Mouse (Mus musculus): Measurements from ENCODE around the gene Med28. TPM values are rescaled to one million over a fixed set of nuclear protein-coding genes. Genes with fewer than 3 reads are reported as not detected.

Gene Med28
- polyA plus RNA-seq, 1 experiment from 2014 or later, result 240 TPM

- H3K9me3 ChIP-seq (ENCODE audit: control insufficient read depth, low read length), result no peaks in the 10 kb centered on the region
- ATAC-seq (ENCODE audit: low read depth), result no peak
- H3K9ac ChIP-seq (ENCODE audit: low read length), result no peak overlapping the region
- 80% methylated on average over 2 of the region's 2 CpGs for WGBS
- H3K4me2 ChIP-seq (ENCODE audit: low read depth, low read length), result no peak overlapping the region
- no peaks in the 10 kb centered on the region for H3K27me3 ChIP-seq (ENCODE audit: control insufficient read depth, insufficient read depth, low read depth, low read length)
- H3K27ac ChIP-seq (ENCODE audit: low read length), result no peak overlapping the region
- H3K4me3 ChIP-seq (ENCODE audit: low read length), result no peak overlapping the region
- H3K4me1 ChIP-seq (replicated peaks; ENCODE audit: control insufficient read depth, insufficient read depth, low read length), result no peaks in the 10 kb centered on the region; the same call in none of the 2 replicates
- no peaks in the 10 kb centered on the region for H3K36me3 ChIP-seq (ENCODE audit: control insufficient read depth, insufficient read depth, low read length)
These were observed 38.9 kb upstream of the Med28 start for GRCm38 (mm10) chr5:45481125-45481524.

GRCm38 (mm10) chr5:45482607-45483006 lies 37.4 kb upstream of the Med28 start:
- Histone ChIP-seq H3K9ac (ENCODE audit: low read length) (no peak overlapping the region), H3K36me3 (ENCODE audit: control insufficient read depth, insufficient read depth, low read length) (no peaks in the 10 kb centered on the region), H3K4me2 (ENCODE audit: low read depth, low read length) (no peak overlapping the region), H3K4me3 (ENCODE audit: low read length) (no peak overlapping the region), H3K27me3 (ENCODE audit: control insufficient read depth, insufficient read depth, low read depth, low read length) (no peaks in the 10 kb centered on the region), H3K4me1 (replicated peaks; ENCODE audit: control insufficient read depth, insufficient read depth, low read length) (no peaks in the 10 kb centered on the region), H3K9me3 (ENCODE audit: control insufficient read depth, low read length) (no peaks in the 10 kb centered on the region), H3K27ac (ENCODE audit: low read length) (no peak overlapping the region)
- 49% methylated on average over 3 of the region's 3 CpGs for WGBS
- ATAC-seq (ENCODE audit: low read depth), result no peak

DNA sequence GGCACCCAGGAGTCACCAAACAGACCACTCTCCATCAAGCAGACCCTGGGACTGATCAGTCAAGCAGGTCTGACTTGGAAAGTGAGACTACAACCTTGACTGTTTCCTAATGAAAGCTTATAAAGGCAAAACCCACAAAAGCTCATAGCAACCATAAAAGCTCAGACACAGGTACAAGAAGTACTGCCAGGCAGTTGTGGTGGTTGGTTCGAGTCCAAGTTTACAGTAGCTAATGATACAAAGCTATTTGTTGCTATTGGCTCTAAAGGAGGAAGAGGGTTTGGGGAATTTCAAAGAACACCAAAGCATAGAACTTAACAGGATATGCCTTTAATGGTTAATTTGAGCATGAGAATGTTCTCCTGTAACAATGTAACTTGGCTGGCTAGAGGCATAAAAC lies 36.4 kb upstream of the Med28 start:
- Histone ChIP-seq H3K9ac (ENCODE audit: low read length) (no peak overlapping the region), H3K27ac (ENCODE audit: low read length) (no peak overlapping the region), H3K36me3 (ENCODE audit: control insufficient read depth, insufficient read depth, low read length) (no peaks in the 10 kb centered on the region), H3K4me1 (replicated peaks; ENCODE audit: control insufficient read depth, insufficient read depth, low read length) (no peaks in the 10 kb centered on the region), H3K9me3 (ENCODE audit: control insufficient read depth, low read length) (no peaks in the 10 kb centered on the region), H3K27me3 (ENCODE audit: control insufficient read depth, insufficient read depth, low read depth, low read length) (no peaks in the 10 kb centered on the region), H3K4me2 (ENCODE audit: low read depth, low read length) (no peak overlapping the region), H3K4me3 (ENCODE audit: low read length) (no peak overlapping the region)
- ATAC-seq (ENCODE audit: low read depth), result no peak
- 67% methylated on average over 1 of the region's 1 CpGs for WGBS

GRCm38 (mm10) chr5:45491776-45492175 lies 28.3 kb upstream of the Med28 start:
- Histone ChIP-seq H3K27ac (ENCODE audit: low read length) (no peak overlapping the region), H3K27me3 (ENCODE audit: control insufficient read depth, insufficient read depth, low read depth, low read length) (no peaks in the 10 kb centered on the region), H3K4me1 (replicated peaks; ENCODE audit: control insufficient read depth, insufficient read depth, low read length) (peaks cover 23% of the 10 kb centered on the region), H3K4me3 (ENCODE audit: low read length) (no peak overlapping the region), H3K9me3 (ENCODE audit: control insufficient read depth, low read length) (no peaks in the 10 kb centered on the region), H3K9ac (ENCODE audit: low read length) (no peak overlapping the region), H3K36me3 (ENCODE audit: control insufficient read depth, insufficient read depth, low read length) (peaks cover 4% of the 10 kb centered on the region), H3K4me2 (ENCODE audit: low read depth, low read length) (no peak overlapping the region)
- 57% methylated on average over 4 of the region's 4 CpGs for WGBS
- no peak for ATAC-seq (ENCODE audit: low read depth)

DNA sequence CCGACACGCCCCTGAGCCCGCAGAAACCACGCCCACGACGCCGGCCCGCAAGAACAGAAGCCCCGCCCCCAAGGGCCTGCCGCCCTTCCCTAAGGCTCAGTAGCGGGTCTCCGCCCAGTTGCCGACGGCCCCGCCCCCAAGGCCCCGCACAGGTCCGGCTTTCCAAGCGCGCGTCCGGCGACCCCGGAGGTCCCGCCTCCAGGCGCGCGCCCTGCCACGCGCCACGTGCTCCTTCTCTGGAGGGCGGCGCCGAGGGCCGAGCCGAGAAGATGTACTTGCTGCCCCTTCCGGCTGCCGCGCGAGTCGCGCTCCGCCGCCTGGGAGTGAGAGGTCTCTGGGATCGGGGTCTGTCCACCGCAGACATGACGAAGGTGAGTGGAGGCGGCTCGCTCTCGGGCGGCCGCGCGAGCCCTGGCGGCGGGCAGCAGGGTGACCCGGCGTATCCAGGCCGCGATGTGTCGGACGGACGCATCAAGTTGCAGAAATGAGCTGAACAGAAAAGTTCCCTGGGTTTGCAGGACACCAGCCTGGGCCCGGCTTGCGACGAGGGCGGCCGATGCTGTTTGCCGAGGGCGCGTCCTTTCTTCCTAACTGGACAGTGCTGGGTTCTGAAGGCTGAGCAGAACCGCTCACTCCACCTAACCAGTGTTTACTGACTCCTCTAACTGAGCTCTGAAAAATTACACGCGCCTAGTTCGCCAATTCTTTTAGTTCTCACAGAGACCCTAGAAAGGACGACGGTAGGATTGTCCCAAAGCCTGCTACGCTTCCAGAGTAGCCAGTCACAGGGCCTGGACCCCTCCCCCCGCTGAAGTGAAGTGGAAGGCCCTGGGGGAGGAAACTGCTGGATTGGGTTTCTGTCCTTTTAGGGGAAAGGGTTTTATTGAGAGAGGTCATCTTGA lies 26.6 kb upstream of the Med28 start, which contains the start of gene Lap3:
Gene Lap3, plus strand, starts transcription at position 184 of the 902 bp plus-strand sequence.
- peaks cover 8% of the 10 kb centered on the region for H3K36me3 ChIP-seq (ENCODE audit: control insufficient read depth, insufficient read depth, low read length)
- peak within 1 kb of the TSS; percentile 89 for H3K4me2 ChIP-seq (ENCODE audit: low read depth, low read length)
- peaks cover 23% of the 10 kb centered on the region for H3K4me1 ChIP-seq (replicated peaks; ENCODE audit: control insufficient read depth, insufficient read depth, low read length)
- no peaks in the 10 kb centered on the region for H3K27me3 ChIP-seq (ENCODE audit: control insufficient read depth, insufficient read depth, low read depth, low read length)
- H3K4me3 ChIP-seq (ENCODE audit: low read length), result peak within 1 kb of the TSS; percentile 85
- WGBS, result under 1% methylated on average over 78 of the region's 78 CpGs
- peak; percentile 97 for ATAC-seq (ENCODE audit: low read depth)
- H3K27ac ChIP-seq (ENCODE audit: low read length), result peak within 1 kb of the TSS; percentile 78
- no peaks in the 10 kb centered on the region for H3K9me3 ChIP-seq (ENCODE audit: control insufficient read depth, low read length)
- peak within 1 kb of the TSS; percentile 90 for H3K9ac ChIP-seq (ENCODE audit: low read length)

DNA sequence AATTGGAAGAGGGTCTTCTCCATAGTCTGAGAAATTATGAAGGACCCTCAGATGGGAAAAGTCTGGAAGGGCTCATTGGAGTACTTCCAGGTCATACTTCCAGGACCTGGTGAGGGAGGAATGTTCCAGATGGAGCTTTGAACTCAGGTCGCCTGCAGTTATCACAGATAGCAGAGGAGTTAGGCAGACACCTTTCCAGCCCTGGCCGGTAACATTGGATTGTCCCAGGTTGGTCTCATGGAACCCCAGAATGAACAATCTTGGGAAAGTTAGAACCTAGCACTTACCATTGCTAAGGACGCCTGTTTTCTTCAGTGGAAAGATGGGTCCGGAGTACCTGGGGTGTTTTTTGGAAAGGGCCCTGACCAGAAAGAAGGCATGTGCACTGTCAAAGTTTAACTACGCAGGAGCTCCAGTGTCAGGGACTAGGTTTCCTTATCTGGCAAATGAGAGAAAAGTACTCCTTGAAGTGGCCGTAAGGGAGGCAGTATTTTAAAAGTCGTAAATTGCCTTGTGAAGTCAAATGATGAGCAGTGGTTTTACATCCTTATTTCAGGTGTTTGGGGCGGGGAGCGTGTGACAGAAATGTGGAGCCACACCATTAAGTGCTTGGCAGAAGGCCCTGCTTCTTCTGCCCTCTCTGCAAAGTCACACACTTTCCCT lies 25.8 kb upstream of the Med28 start:
- WGBS, result 43% methylated on average over 9 of the region's 9 CpGs
- Histone ChIP-seq H3K27ac (ENCODE audit: low read length) (no peak overlapping the region; the same call in 1 of the 2 replicates), H3K9ac (ENCODE audit: low read length) (peak overlapping the region; percentile 90), H3K36me3 (ENCODE audit: control insufficient read depth, insufficient read depth, low read length) (peaks cover 10% of the 10 kb centered on the region), H3K4me1 (replicated peaks; ENCODE audit: control insufficient read depth, insufficient read depth, low read length) (peaks cover 23% of the 10 kb centered on the region), H3K9me3 (ENCODE audit: control insufficient read depth, low read length) (no peaks in the 10 kb centered on the region), H3K4me2 (ENCODE audit: low read depth, low read length) (peak overlapping the region; percentile 89), H3K27me3 (ENCODE audit: control insufficient read depth, insufficient read depth, low read depth, low read length) (no peaks in the 10 kb centered on the region), H3K4me3 (ENCODE audit: low read length) (peak overlapping the region; percentile 85)
- ATAC-seq (ENCODE audit: low read depth), result no peak

DNA sequence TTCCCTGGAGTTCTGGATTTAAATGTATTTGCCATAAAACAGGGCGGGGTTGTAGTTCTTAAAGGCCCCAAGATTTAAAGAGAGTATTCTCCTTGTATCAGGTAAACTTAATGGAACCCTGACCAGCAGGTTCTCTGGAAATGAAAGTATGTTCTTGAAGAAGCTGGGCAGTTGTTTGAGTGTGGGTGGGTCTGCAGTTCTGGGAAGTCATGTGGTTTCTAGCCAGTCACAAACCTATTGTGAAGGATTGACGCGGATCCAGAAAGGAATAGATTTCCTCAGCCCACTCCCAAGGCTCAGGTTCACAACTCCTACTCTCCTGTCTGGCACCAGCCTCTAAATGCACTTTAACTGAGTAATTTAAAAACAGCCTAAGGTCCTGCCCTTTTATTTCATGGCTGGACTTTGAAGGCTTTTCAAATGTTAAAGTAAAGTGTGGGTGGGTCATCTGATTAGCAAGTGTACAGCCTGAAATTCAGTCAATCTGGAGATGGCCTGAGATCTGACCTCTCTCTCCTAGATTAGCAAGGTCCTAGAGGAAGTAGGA lies 24.5 kb upstream of the Med28 start:
- no peaks in the 10 kb centered on the region for H3K27me3 ChIP-seq (ENCODE audit: control insufficient read depth, insufficient read depth, low read depth, low read length)
- 79% methylated on average over 3 of the region's 3 CpGs for WGBS
- no peak overlapping the region for H3K9ac ChIP-seq (ENCODE audit: low read length)
- H3K4me3 ChIP-seq (ENCODE audit: low read length), result no peak overlapping the region
- H3K4me2 ChIP-seq (ENCODE audit: low read depth, low read length), result peak overlapping the region; percentile 89; the same call in 1 of the 2 replicates
- ATAC-seq (ENCODE audit: low read depth), result no peak
- peaks cover 18% of the 10 kb centered on the region for H3K36me3 ChIP-seq (ENCODE audit: control insufficient read depth, insufficient read depth, low read length)
- H3K9me3 ChIP-seq (ENCODE audit: control insufficient read depth, low read length), result no peaks in the 10 kb centered on the region
- H3K4me1 ChIP-seq (replicated peaks; ENCODE audit: control insufficient read depth, insufficient read depth, low read length), result peaks cover 23% of the 10 kb centered on the region
- H3K27ac ChIP-seq (ENCODE audit: low read length), result no peak overlapping the region

DNA sequence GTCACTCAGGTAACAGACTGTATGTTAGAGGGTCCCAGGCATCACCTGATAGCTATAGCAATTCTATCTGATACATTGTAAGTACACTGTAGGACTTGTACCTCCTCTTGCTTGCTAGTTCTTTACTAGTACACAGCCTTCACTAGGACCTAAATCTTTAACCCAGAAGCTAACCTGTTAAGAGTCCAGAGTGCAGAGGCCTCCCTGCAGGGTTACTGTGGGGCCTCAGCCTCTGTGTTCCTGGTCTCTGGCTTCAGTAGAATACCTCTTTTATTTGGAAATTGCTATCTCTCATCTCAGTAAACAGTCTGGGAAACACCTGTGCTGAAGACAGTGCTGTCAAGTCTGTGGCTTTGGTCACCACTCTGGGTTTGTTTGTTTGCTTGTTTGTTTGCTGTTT lies 24.0 kb upstream of the Med28 start:
- peaks cover 23% of the 10 kb centered on the region for H3K4me1 ChIP-seq (replicated peaks; ENCODE audit: control insufficient read depth, insufficient read depth, low read length)
- no peak for ATAC-seq (ENCODE audit: low read depth)
- H3K9me3 ChIP-seq (ENCODE audit: control insufficient read depth, low read length), result no peaks in the 10 kb centered on the region
- no peak overlapping the region for H3K9ac ChIP-seq (ENCODE audit: low read length)
- H3K4me2 ChIP-seq (ENCODE audit: low read depth, low read length), result no peak overlapping the region
- H3K27ac ChIP-seq (ENCODE audit: low read length), result no peak overlapping the region
- peaks cover 21% of the 10 kb centered on the region for H3K36me3 ChIP-seq (ENCODE audit: control insufficient read depth, insufficient read depth, low read length)
- H3K4me3 ChIP-seq (ENCODE audit: low read length), result no peak overlapping the region
- no peaks in the 10 kb centered on the region for H3K27me3 ChIP-seq (ENCODE audit: control insufficient read depth, insufficient read depth, low read depth, low read length)

DNA sequence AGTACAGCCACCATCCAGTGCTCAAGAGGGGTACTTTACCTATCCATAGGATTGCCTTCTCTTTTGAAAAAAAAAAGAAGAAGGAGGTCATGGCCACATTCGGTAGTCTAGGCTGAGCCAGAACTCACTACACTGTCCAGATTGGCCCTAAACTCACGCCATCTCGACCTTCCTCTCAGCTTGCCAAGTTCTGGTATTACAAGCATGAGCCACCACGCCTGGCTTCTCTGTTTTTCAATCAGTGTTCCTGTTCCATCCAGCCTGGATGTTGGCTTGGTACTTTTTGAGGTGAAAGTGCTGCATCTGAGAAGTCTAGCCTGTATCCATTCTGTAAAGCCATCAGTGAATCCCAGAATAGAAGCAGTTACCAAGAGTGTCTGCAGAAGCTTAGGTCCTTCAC lies 23.6 kb upstream of the Med28 start:
- Histone ChIP-seq H3K4me1 (replicated peaks; ENCODE audit: control insufficient read depth, insufficient read depth, low read length) (peaks cover 23% of the 10 kb centered on the region), H3K36me3 (ENCODE audit: control insufficient read depth, insufficient read depth, low read length) (peaks cover 24% of the 10 kb centered on the region), H3K27me3 (ENCODE audit: control insufficient read depth, insufficient read depth, low read depth, low read length) (no peaks in the 10 kb centered on the region), H3K9ac (ENCODE audit: low read length) (no peak overlapping the region), H3K4me2 (ENCODE audit: low read depth, low read length) (no peak overlapping the region), H3K9me3 (ENCODE audit: control insufficient read depth, low read length) (no peaks in the 10 kb centered on the region), H3K4me3 (ENCODE audit: low read length) (no peak overlapping the region), H3K27ac (ENCODE audit: low read length) (no peak overlapping the region)
- ATAC-seq (ENCODE audit: low read depth), result no peak
- 85% methylated on average over 4 of the region's 4 CpGs for WGBS

Measured in lung, embryonic 16.5 days (tissue).